ENCODE assay signal across 17 mouse cellular contexts in the genomic region with DNA sequence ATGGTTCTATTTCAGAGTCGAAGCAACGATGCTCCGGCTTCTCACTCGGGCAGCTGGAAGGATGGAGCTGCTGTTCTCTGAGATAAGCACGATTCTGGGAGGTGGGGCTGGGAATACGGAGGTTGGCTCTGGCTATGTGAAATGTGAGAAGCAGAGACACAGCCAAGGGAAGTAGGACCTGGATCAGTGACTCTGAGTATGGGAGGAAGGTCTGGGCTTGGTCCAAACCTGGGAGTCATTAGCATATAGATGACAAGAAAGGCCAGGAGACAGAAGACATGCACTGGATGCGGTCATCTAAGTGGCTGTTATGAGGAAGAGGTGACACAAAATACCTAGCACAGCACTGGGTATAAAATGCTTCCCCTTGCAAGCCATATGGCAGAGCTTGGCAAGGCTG.
DNase-seq lines count a peak whose midpoint lies in the region.
"Had no signal": no experiment of that assay in that cellular context is flagged by ENCODE, and none has a peak within 500 bp of the region (broad histone marks: within the 10 kb centered on the region; RNA-seq: fewer than 3 reads in every experiment).

No protein-coding gene starts in this region.

- DNase-seq in cerebellum, postnatal 10 days: peak; percentile 40 to 55
- no peak for DNase-seq in cerebellum, postnatal 4 days (ENCODE audit: low spot score in 2 of 2)
- peak; percentile 37 to 45 for DNase-seq in heart, postnatal 10 days
- no peak for DNase-seq in heart, adult 8-10 months (ENCODE audit: low spot score)
- peak; percentile 52 to 58 for DNase-seq in left cerebral cortex, adult 18-20 months (ENCODE audit: low spot score in 2 of 2)
- DNase-seq in left cerebral cortex, adult 11 months (ENCODE audit: low spot score): no peak
- DNase-seq in MN1 (ENCODE audit: low spot score): peak; percentile 49
- no peak for DNase-seq in embryo, embryonic 10.5 days (ENCODE audit: low spot score)
- DNase-seq: adrenal gland, postnatal 25 days; cerebellum, adult 11 months; cerebellum, adult 9-11 months; gastrocnemius, postnatal 36 days; heart, postnatal 14 days; lung, adult 18-20 months; lung, postnatal 10 days; thymus, adult 18-20 months; thymus, postnatal 36 days had no signal

- intact Hi-C loops in heart, postnatal 10 days (cut with DNase I): no loop called here

Comparison
In these comparisons a context has a peak if more than half of its experiments do, and no peak if none do; other contexts are left out.
1. DNase-seq: peak in cerebellum, postnatal 10 days (2 of 2), heart, postnatal 10 days (2 of 2), left cerebral cortex, adult 18-20 months (2 of 2) and MN1 (single experiment); none in cerebellum, postnatal 4 days (0 of 2), heart, adult 8-10 months (single experiment), left cerebral cortex, adult 11 months (single experiment) and embryo, embryonic 10.5 days (single experiment).